Mouse (Mus musculus): ENCODE data around the gene Nrxn1.

DNA sequence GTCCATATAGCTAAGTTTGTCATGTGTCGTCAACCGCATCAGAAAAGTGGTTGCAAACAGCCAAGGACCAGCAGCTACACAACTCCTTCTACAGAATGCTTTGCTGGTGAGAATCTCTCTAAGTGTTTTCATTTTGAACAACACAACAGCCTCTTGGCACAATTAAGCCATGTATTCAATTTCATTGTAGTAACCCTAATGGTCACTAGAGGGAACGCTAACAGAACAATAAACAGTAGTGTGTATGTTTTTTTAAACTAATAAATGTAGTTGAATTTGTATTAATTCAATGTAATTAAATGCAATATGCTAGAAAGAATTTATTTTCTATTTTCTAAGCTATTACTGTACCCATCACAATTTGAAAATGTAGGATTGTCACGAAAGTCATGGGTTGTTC, 471.0 kb downstream of the Nrxn1 start:
- TF ChIP-seq IRF4 (IDR thresholded peaks at IDR 0.05; ENCODE audit: low read depth, low read length) (no peak), MAFK (IDR thresholded peaks at IDR 0.05; ENCODE audit: insufficient replicate concordance, low read length) (no peak), RAD21 (IDR thresholded peaks at IDR 0.05; ENCODE audit: low read depth, low read length) (no peak), CTCF (conservative IDR thresholded peaks at IDR 0.05 in 1 of 2, IDR thresholded peaks at IDR 0.05 in 1 of 2; ENCODE audit: low read depth in 2 of 2, low read length in 2 of 2) (no peak), CHD2 (IDR thresholded peaks at IDR 0.05; ENCODE audit: low read length) (no peak), MAX (IDR thresholded peaks at IDR 0.05; ENCODE audit: low read length) (no peak), HCFC1 (IDR thresholded peaks at IDR 0.05; ENCODE audit: low read depth, low read length) (no peak), PAX5 (IDR thresholded peaks at IDR 0.05; ENCODE audit: low read length) (no peak)
